Mouse (Mus musculus) forebrain, embryonic 13.5 days (tissue): Measurements from ENCODE around the gene Atf6b. TPM values are rescaled to one million over a fixed set of nuclear protein-coding genes. Genes with fewer than 3 reads are reported as not detected.

ENCODE experiments used
- ATAC-seq: fragments of 200-750 bp; cut with Nextera tagmentation; 2 replicates; pipeline ENCODE4 v1.8.0; 2017
- H3K27ac ChIP-seq: fragments of 300-500 bp; sonication (generic); 2 replicates; pipeline ENCODE4 v1.5.1; 2015; ENCODE audit warnings: inconsistent platforms, mild to moderate bottlenecking, moderate library complexity
- H3K27me3 ChIP-seq: fragments of 300-500 bp; sonication (generic); 2 replicates; pipeline ENCODE4 v1.6.1; 2015; ENCODE audit warnings: mild to moderate bottlenecking, inconsistent platforms
- H3K36me3 ChIP-seq: fragments of 300-500 bp; sonication (generic); 2 replicates; pipeline ENCODE4 v1.6.1; 2015; ENCODE audit warnings: mild to moderate bottlenecking, inconsistent platforms; ENCODE audit not compliant: poor library complexity, severe bottlenecking
- H3K4me1 ChIP-seq: fragments of 300-500 bp; sonication (generic); 2 replicates; pipeline ENCODE4 v1.6.1; 2015; ENCODE audit warnings: inconsistent platforms
- H3K4me2 ChIP-seq: fragments of 300-500 bp; sonication (generic); 2 replicates; pipeline ENCODE4 v1.6.1; 2015; ENCODE audit warnings: inconsistent platforms, mild to moderate bottlenecking, moderate library complexity
- H3K4me3 ChIP-seq: fragments of 300-500 bp; sonication (generic); 2 replicates; pipeline ENCODE4 v1.5.1; 2015; ENCODE audit warnings: mild to moderate bottlenecking, inconsistent platforms
- H3K9ac ChIP-seq: fragments of 300-500 bp; sonication (generic); 2 replicates; pipeline ENCODE4 v1.6.1; 2015; ENCODE audit warnings: mild to moderate bottlenecking, inconsistent platforms
- H3K9me3 ChIP-seq: fragments of 300-500 bp; sonication (generic); replicated peaks from 2 replicates; pipeline ENCODE4 v1.6.1; 2016; ENCODE audit warnings: inconsistent platforms
- WGBS: fragments of 180-500 bp; shearing (Covaris S2); methylation state at CpG from one replicate; pipeline ENCODE4 v1.1.7; 2015; 5-methylcytosine and 5-hydroxymethylcytosine counted together
- polyA plus RNA-seq: library from polyadenylated mRNA; unstranded; fragments of >200 nt; fragmentation: Nextera tagmentation; extraction: Ambion mirVana; gene quantifications from 2 replicates; pipeline ENCODE4 v1.2.1, GENCODE M21; 2015

The Atf6b gene
- polyA plus RNA-seq, 1 experiment from 2014 or later = 95.9 TPM

DNA sequence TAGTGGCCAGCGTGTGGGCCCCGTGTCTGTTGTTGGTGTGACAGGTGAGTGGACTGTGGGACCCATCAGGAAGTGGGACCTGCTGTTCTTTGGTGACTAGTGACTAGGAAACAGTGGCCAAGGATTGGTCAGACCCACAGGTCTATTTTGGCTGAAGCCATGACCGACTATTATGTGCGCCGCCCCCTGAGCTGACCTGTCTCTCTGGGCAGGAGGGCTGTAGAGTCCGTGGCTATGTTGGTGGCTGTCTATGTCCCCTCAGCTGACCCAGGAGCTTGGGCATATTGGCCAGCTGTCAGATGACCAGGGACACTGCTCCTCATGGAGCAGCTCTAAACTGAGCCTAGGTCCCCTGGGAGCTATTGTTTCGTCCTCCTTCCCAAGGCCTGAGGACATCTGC, 41.9 kb downstream of the Atf6b start:
- Histone ChIP-seq H3K27me3 (no peaks in the 10 kb centered on the region), H3K36me3 (no peaks in the 10 kb centered on the region), H3K4me2 (no peak overlapping the region), H3K4me1 (peaks cover 7% of the 10 kb centered on the region), H3K9ac (no peak overlapping the region), H3K4me3 (no peak overlapping the region), H3K27ac (no peak overlapping the region), H3K9me3 (no peaks in the 10 kb centered on the region)
- WGBS = 92% methylated on average over 7 of the region's 7 CpGs
- ATAC-seq = no peak

DNA sequence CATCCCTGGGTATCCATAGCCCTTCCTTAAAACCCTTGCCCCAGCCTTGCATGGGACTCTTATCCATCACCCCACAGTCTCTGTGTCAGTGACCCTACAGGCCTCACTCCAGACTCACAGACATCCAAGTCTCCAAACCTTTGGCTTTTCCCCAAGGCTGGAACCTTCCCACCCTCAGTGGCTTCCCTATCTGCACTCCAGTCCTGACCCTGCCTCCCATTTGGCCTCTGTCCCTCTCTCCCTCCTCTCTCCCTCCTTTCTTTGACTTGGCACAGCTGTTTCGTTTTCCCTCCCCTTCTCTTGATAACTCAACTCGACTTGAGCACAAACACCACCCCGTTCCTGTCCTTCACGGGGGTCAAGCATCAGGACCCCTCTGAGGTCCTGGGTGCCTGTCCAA, 43.5 kb downstream of the Atf6b start:
- H3K27me3 ChIP-seq = no peaks in the 10 kb centered on the region
- no peak overlapping the region for H3K4me3 ChIP-seq
- no peak overlapping the region for H3K9ac ChIP-seq
- H3K27ac ChIP-seq = no peak overlapping the region
- peaks cover 2% of the 10 kb centered on the region; the same call in 1 of the 2 replicates for H3K4me1 ChIP-seq
- 72% methylated on average over 4 of the region's 4 CpGs for WGBS
- no peak overlapping the region for H3K4me2 ChIP-seq
- no peaks in the 10 kb centered on the region for H3K36me3 ChIP-seq
- ATAC-seq = no peak
- no peaks in the 10 kb centered on the region for H3K9me3 ChIP-seq

DNA sequence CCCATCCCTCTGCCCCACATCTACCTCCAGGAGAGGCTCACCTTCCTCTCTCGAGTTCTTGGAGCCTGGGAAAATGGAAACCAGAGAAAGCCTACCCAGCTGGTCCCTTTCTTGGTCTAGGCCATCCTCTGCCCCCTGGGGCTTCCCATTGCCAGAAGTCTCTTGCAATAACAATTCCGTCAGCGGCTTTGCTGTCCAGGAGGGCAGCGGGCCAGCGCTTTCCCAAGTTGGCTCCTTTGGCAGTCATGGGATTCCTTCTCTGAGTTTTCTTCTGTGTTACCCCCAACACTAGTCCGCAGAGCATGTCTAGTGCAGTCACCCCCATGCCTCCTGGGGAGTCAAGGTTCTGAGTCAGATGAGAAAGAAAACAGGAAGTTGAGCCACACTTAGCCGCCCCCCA, 46.0 kb downstream of the Atf6b start:
- WGBS = 71% methylated on average over 7 of the region's 7 CpGs
- H3K27me3 ChIP-seq = no peaks in the 10 kb centered on the region
- H3K36me3 ChIP-seq = no peaks in the 10 kb centered on the region
- H3K27ac ChIP-seq = no peak overlapping the region
- H3K9ac ChIP-seq = no peak overlapping the region
- H3K4me2 ChIP-seq = no peak overlapping the region
- H3K4me1 ChIP-seq = no peaks in the 10 kb centered on the region
- H3K4me3 ChIP-seq = no peak overlapping the region
- no peak for ATAC-seq
- no peaks in the 10 kb centered on the region for H3K9me3 ChIP-seq

DNA sequence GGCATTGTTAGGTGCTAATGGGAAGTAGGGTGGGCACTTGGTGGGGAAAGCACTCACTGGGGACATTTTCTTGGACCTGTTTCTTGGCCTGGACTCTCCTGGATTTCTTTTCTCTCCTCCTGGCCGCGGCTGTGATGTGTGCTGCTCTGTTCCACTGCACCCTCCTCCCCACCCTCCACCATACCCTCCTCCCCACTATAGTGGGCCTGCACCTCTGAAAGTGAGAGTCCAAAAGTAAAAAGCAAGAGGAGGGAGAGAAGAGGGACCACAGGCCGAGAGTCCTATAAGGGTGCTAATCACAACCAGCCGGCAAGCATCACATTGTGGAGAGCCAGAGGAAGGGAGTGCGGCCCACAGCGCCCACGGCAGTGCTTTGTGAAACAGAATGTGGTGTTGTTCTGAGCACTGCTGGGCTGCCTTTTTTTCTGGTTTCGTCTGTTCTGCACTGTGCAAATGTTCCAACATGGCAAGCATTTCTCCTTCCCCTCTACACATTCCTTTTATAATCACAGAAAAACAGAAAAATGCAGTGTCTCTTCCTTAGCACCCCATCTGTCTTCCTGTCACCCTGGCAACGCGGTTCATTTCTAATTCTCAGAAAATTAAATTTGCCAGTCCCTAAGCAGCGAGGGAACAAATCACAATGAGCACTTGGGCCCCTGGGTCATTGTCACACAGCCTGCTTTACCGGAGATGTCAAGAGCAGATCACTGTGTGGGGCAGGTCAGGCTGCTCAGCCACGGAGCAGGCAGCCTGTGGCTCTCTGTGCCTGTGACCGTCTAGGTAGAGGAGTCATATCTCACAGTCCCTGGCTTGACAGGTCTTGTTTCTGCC, 52.8 kb downstream of the Atf6b start:
- H3K36me3 ChIP-seq = no peaks in the 10 kb centered on the region
- H3K4me1 ChIP-seq = peaks cover 7% of the 10 kb centered on the region
- ATAC-seq = peak; percentile 38; the same call in 1 of the 2 replicates
- WGBS = 57% methylated on average over 14 of the region's 14 CpGs
- no peak overlapping the region for H3K4me2 ChIP-seq
- H3K4me3 ChIP-seq = no peak overlapping the region
- H3K9me3 ChIP-seq = no peaks in the 10 kb centered on the region
- peak overlapping the region; percentile 55 for H3K27ac ChIP-seq
- no peak overlapping the region for H3K9ac ChIP-seq
- H3K27me3 ChIP-seq = no peaks in the 10 kb centered on the region

DNA sequence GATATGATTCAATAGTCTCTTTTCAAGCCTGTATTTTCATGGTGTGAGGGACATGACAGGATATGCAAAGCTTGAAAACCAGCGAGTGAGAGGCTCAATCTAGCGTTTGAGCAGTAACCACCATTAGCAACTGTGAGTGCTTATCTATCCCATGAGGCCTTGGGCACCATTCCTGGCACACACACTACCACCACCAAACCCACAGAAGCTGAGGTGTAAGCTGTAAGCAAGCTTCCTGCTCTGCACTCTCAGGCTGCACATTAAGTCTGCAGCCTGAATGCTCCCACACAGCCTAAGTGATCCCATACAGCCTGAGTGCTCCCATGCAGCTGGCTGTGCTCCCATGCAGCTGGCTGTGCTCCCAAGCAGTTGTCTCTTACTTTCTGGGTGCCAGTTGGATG, 53.7 kb downstream of the Atf6b start:
- ATAC-seq = no peak
- Histone ChIP-seq H3K36me3 (no peaks in the 10 kb centered on the region), H3K4me1 (peaks cover 7% of the 10 kb centered on the region), H3K27ac (0 out of 2 replicates have a peak overlapping the region, but pooled peaks have one; percentile 55), H3K9me3 (no peaks in the 10 kb centered on the region), H3K9ac (no peak overlapping the region), H3K4me2 (no peak overlapping the region), H3K27me3 (no peaks in the 10 kb centered on the region), H3K4me3 (no peak overlapping the region)
- WGBS = 75% methylated on average over 2 of the region's 2 CpGs

Other genes with a start within 250 kb of the Atf6b start
- gene BC051142, start 248.3 kb upstream of the Atf6b start, polyA plus RNA-seq = 2.4 and 2.6 TPM in 2 replicates
- not detected in 2 replicates for gene Btnl4, start 169.8 kb upstream of the Atf6b start, polyA plus RNA-seq
- gene Btnl6, start 129.8 kb upstream of the Atf6b start, polyA plus RNA-seq = not detected in 2 replicates
- 4.6 and 7.7 TPM in 2 replicates for gene Notch4, start 82.9 kb upstream of the Atf6b start, polyA plus RNA-seq
- 2.4 and 3.0 TPM in 2 replicates for gene Gpsm3, start 57.3 kb upstream of the Atf6b start, polyA plus RNA-seq
- gene Pbx2, start 55.9 kb upstream of the Atf6b start, polyA plus RNA-seq = 10.2 and 10.5 TPM in 2 replicates
- gene Ager, start 49.3 kb upstream of the Atf6b start, polyA plus RNA-seq = 2.3 and 2.5 TPM in 2 replicates
- 302 TPM in 2 replicates for gene Rnf5, start 43.5 kb upstream of the Atf6b start, polyA plus RNA-seq
- gene Agpat1, start 42.9 kb upstream of the Atf6b start, polyA plus RNA-seq = 74.4 and 77.6 TPM in 2 replicates
- 4.7 and 5.9 TPM in 2 replicates for gene Egfl8, start 31.2 kb upstream of the Atf6b start, polyA plus RNA-seq
- gene Ppt2, start 18.6 kb upstream of the Atf6b start, polyA plus RNA-seq = 15.9 and 19.7 TPM in 2 replicates
- gene Prrt1, start 17.6 kb upstream of the Atf6b start, polyA plus RNA-seq = 2.8 and 6.0 TPM in 2 replicates
- 14.7 and 16.1 TPM in 2 replicates for gene Fkbpl, start 2.4 kb upstream of the Atf6b start, polyA plus RNA-seq
- 0.01 and 0.05 TPM in 2 replicates for gene Tnxb, start 23.4 kb downstream of the Atf6b start, polyA plus RNA-seq
- not detected in 2 replicates for gene C4b, start 96.7 kb downstream of the Atf6b start, polyA plus RNA-seq
- not detected in 2 replicates for gene Cyp21a1, start 157.4 kb downstream of the Atf6b start, polyA plus RNA-seq
- gene Stk19, start 189.8 kb downstream of the Atf6b start, polyA plus RNA-seq = 36.6 and 40.0 TPM in 2 replicates
- gene Dxo, start 189.9 kb downstream of the Atf6b start, polyA plus RNA-seq = 68.6 and 75.7 TPM in 2 replicates
- 50.1 and 57.9 TPM in 2 replicates for gene Skiv2l, start 203.1 kb downstream of the Atf6b start, polyA plus RNA-seq
- 106 and 109 TPM in 2 replicates for gene Nelfe, start 203.2 kb downstream of the Atf6b start, polyA plus RNA-seq
- 1.9 and 2.0 TPM in 2 replicates for gene Cfb, start 215.4 kb downstream of the Atf6b start, polyA plus RNA-seq
- gene Zbtb12, start 232.3 kb downstream of the Atf6b start, polyA plus RNA-seq = 7.8 and 9.7 TPM in 2 replicates
- gene Gm20547, start 234.9 kb downstream of the Atf6b start, polyA plus RNA-seq = not detected in 2 replicates